Mouse (Mus musculus): ENCODE results near the gene Nebl. TPM values are rescaled to one million over a fixed set of nuclear protein-coding genes. Genes with fewer than 3 reads are reported as not detected.

Nebl gene
- polyA plus RNA-seq, 1 experiment, result 6.5 TPM

- Histone ChIP-seq H3K4me3 (ENCODE audit: extremely low read depth, insufficient read depth, insufficient read length) (no peak overlapping the region), H3K27ac (ENCODE audit: insufficient read depth, low read length) (no peak overlapping the region), H3K27me3 (ENCODE audit: control insufficient read depth, insufficient read depth, low read length) (no peaks in the 10 kb centered on the region), H3K36me3 (ENCODE audit: control insufficient read depth, insufficient read depth, low read length) (no peaks in the 10 kb centered on the region), H3K4me1 (ENCODE audit: control insufficient read depth, insufficient read depth, insufficient read length) (no peaks in the 10 kb centered on the region)
- whole genome bisulfite sequencing, result 60% methylated on average over 2 of the region's 2 CpGs
- no peak for TF ChIP-seq POLR2A (IDR thresholded peaks at IDR 0.05; ENCODE audit: low read depth, low read length)
- TF ChIP-seq CTCF (IDR thresholded peaks at IDR 0.05; ENCODE audit: extremely low read depth, insufficient read depth, insufficient read length, insufficient replicate concordance), result no peak
- no peak for DNase-seq (ENCODE audit: low read depth in 1 of 2, low spot score in 2 of 2)
Measured at GRCm38 (mm10) chr2:17669000-17669399, 62.3 kb downstream of the Nebl start.

- DNase-seq (ENCODE audit: low read depth in 1 of 2, low spot score in 2 of 2), result no peak
- Histone ChIP-seq H3K36me3 (ENCODE audit: control insufficient read depth, insufficient read depth, low read length) (no peaks in the 10 kb centered on the region), H3K27ac (ENCODE audit: insufficient read depth, low read length) (no peak overlapping the region), H3K27me3 (ENCODE audit: control insufficient read depth, insufficient read depth, low read length) (no peaks in the 10 kb centered on the region), H3K4me1 (ENCODE audit: control insufficient read depth, insufficient read depth, insufficient read length) (no peaks in the 10 kb centered on the region), H3K4me3 (ENCODE audit: extremely low read depth, insufficient read depth, insufficient read length) (no peak overlapping the region)
- 72% methylated on average over 5 of the region's 5 CpGs for WGBS
- TF ChIP-seq POLR2A (IDR thresholded peaks at IDR 0.05; ENCODE audit: low read depth, low read length) (no peak), CTCF (IDR thresholded peaks at IDR 0.05; ENCODE audit: extremely low read depth, insufficient read depth, insufficient read length, insufficient replicate concordance) (no peak)
Measured at GRCm38 (mm10) chr2:17658176-17658575, 73.1 kb downstream of the Nebl start.

- WGBS, result 80% methylated on average over 10 of the region's 10 CpGs
- Histone ChIP-seq H3K4me3 (ENCODE audit: extremely low read depth, insufficient read depth, insufficient read length) (no peak overlapping the region), H3K27me3 (ENCODE audit: control insufficient read depth, insufficient read depth, low read length) (no peaks in the 10 kb centered on the region), H3K36me3 (ENCODE audit: control insufficient read depth, insufficient read depth, low read length) (no peaks in the 10 kb centered on the region), H3K27ac (ENCODE audit: insufficient read depth, low read length) (no peak overlapping the region), H3K4me1 (ENCODE audit: control insufficient read depth, insufficient read depth, insufficient read length) (no peaks in the 10 kb centered on the region)
- no peak for DNase-seq (ENCODE audit: low read depth in 1 of 2, low spot score in 2 of 2)
- TF ChIP-seq POLR2A (IDR thresholded peaks at IDR 0.05; ENCODE audit: low read depth, low read length) (no peak), CTCF (IDR thresholded peaks at IDR 0.05; ENCODE audit: extremely low read depth, insufficient read depth, insufficient read length, insufficient replicate concordance) (no peak)
Measured at GRCm38 (mm10) chr2:17650147-17650834, 81.0 kb downstream of the Nebl start.

- H3K27ac ChIP-seq (ENCODE audit: insufficient read depth, low read length), result no peak overlapping the region
- TF ChIP-seq POLR2A (IDR thresholded peaks at IDR 0.05; ENCODE audit: low read depth, low read length) (no peak), CTCF (IDR thresholded peaks at IDR 0.05; ENCODE audit: extremely low read depth, insufficient read depth, insufficient read length, insufficient replicate concordance) (no peak)
- no peaks in the 10 kb centered on the region for H3K4me1 ChIP-seq (ENCODE audit: control insufficient read depth, insufficient read depth, insufficient read length)
- no peak for DNase-seq (ENCODE audit: low read depth in 1 of 2, low spot score in 2 of 2)
- WGBS, result 75% methylated on average over 3 of the region's 3 CpGs
- no peaks in the 10 kb centered on the region for H3K36me3 ChIP-seq (ENCODE audit: control insufficient read depth, insufficient read depth, low read length)
- H3K27me3 ChIP-seq (ENCODE audit: control insufficient read depth, insufficient read depth, low read length), result no peaks in the 10 kb centered on the region
- H3K4me3 ChIP-seq (ENCODE audit: extremely low read depth, insufficient read depth, insufficient read length), result no peak overlapping the region
Measured at GRCm38 (mm10) chr2:17649728-17650127, 81.5 kb downstream of the Nebl start.

GRCm38 (mm10) chr2:17644282-17645262, 86.7 kb downstream of the Nebl start:
- Histone ChIP-seq H3K36me3 (ENCODE audit: control insufficient read depth, insufficient read depth, low read length) (no peaks in the 10 kb centered on the region), H3K4me1 (ENCODE audit: control insufficient read depth, insufficient read depth, insufficient read length) (no peaks in the 10 kb centered on the region), H3K27ac (ENCODE audit: insufficient read depth, low read length) (no peak overlapping the region), H3K27me3 (ENCODE audit: control insufficient read depth, insufficient read depth, low read length) (no peaks in the 10 kb centered on the region), H3K4me3 (ENCODE audit: extremely low read depth, insufficient read depth, insufficient read length) (no peak overlapping the region)
- 25% methylated on average over 3 of the region's 3 CpGs for WGBS
- no peak for TF ChIP-seq POLR2A (IDR thresholded peaks at IDR 0.05; ENCODE audit: low read depth, low read length)
- peak; percentile 56; the same call in 1 of the 2 replicates for TF ChIP-seq CTCF (IDR thresholded peaks at IDR 0.05; ENCODE audit: extremely low read depth, insufficient read depth, insufficient read length, insufficient replicate concordance)
- peak in 1 of 2 experiments; percentile 14 for DNase-seq (ENCODE audit: low read depth in 1 of 2, low spot score in 2 of 2)

GRCm38 (mm10) chr2:17643869-17644268, 87.4 kb downstream of the Nebl start:
- WGBS, result 72% methylated on average over 7 of the region's 7 CpGs
- Histone ChIP-seq H3K27me3 (ENCODE audit: control insufficient read depth, insufficient read depth, low read length) (no peaks in the 10 kb centered on the region; the same call in 1 of the 2 replicates), H3K36me3 (ENCODE audit: control insufficient read depth, insufficient read depth, low read length) (no peaks in the 10 kb centered on the region), H3K4me3 (ENCODE audit: extremely low read depth, insufficient read depth, insufficient read length) (no peak overlapping the region), H3K4me1 (ENCODE audit: control insufficient read depth, insufficient read depth, insufficient read length) (no peaks in the 10 kb centered on the region), H3K27ac (ENCODE audit: insufficient read depth, low read length) (no peak overlapping the region)
- TF ChIP-seq CTCF (IDR thresholded peaks at IDR 0.05; ENCODE audit: extremely low read depth, insufficient read depth, insufficient read length, insufficient replicate concordance) (no peak), POLR2A (IDR thresholded peaks at IDR 0.05; ENCODE audit: low read depth, low read length) (no peak)
- DNase-seq (ENCODE audit: low read depth in 1 of 2, low spot score in 2 of 2), result no peak

Measured in spleen, adult 2 months (tissue).